In genomic region chr1:126824841-126825240, GRCm38 (mm10) we compare ENCODE assay signal across 26 mouse cellular contexts. TPM values are rescaled to one million over a fixed set of nuclear protein-coding genes. Genes with fewer than 3 reads are reported as not detected.
DNase-seq lines count a peak whose midpoint lies in the region; ATAC-seq lines count a peak whose summit lies in the region.
"Had no signal": no experiment of that assay in that cellular context is flagged by ENCODE, and none has a peak within 500 bp of the region (broad histone marks: within the 10 kb centered on the region; RNA-seq: fewer than 3 reads in every experiment).

No protein-coding gene starts in this region.

- 0 out of 2 replicates have a peak overlapping the region, but pooled peaks have one; percentile 15 for H3K27ac ChIP-seq in forebrain, embryonic 12.5 days
- H3K27ac ChIP-seq in forebrain, embryonic 14.5 days (ENCODE audit: low read depth, low read length): no peak overlapping the region
- no peak overlapping the region for H3K27ac ChIP-seq in liver, embryonic 11.5 days (ENCODE audit: low read depth, low read length)
- H3K27ac ChIP-seq: embryonic facial prominence, embryonic 13.5 days; forebrain, embryonic 15.5 days; heart, adult 2 months; hindbrain, embryonic 14.5 days had no signal

- peaks cover 12% of the 10 kb centered on the region for H3K4me1 ChIP-seq in forebrain, embryonic 12.5 days
- peaks cover under 1% of the 10 kb centered on the region; the same call in 1 of the 2 replicates for H3K4me1 ChIP-seq in forebrain, embryonic 14.5 days (ENCODE audit: control insufficient read depth, insufficient read depth, low read length)
- no peaks in the 10 kb centered on the region for H3K4me1 ChIP-seq in liver, embryonic 11.5 days (replicated peaks; ENCODE audit: control insufficient read depth, insufficient read depth, low read length)

- no peaks in the 10 kb centered on the region for H3K9me3 ChIP-seq in forebrain, embryonic 12.5 days
- H3K9me3 ChIP-seq in forebrain, embryonic 14.5 days (replicated peaks; ENCODE audit: control insufficient read depth, low read length): no peaks in the 10 kb centered on the region
- H3K9me3 ChIP-seq in liver, embryonic 11.5 days (ENCODE audit: control insufficient read depth, low read length): no peaks in the 10 kb centered on the region
- H3K9me3 ChIP-seq: embryonic facial prominence, embryonic 13.5 days; forebrain, embryonic 15.5 days had no signal

- no peak overlapping the region for H3K9ac ChIP-seq in forebrain, embryonic 12.5 days
- no peak overlapping the region for H3K9ac ChIP-seq in forebrain, embryonic 14.5 days (ENCODE audit: low read length)
- no peak overlapping the region for H3K9ac ChIP-seq in liver, embryonic 11.5 days (ENCODE audit: low read depth, low read length)
- H3K9ac ChIP-seq: embryonic facial prominence, embryonic 13.5 days; forebrain, embryonic 15.5 days; hindbrain, embryonic 14.5 days; lung, embryonic 14.5 days had no signal

- 0 out of 2 replicates have a peak, but pooled peaks cover 4% of the 10 kb centered on the region for H3K27me3 ChIP-seq in forebrain, embryonic 12.5 days
- H3K27me3 ChIP-seq in forebrain, embryonic 14.5 days (replicated peaks; ENCODE audit: control insufficient read depth, insufficient read depth, low read length): no peaks in the 10 kb centered on the region
- peaks cover under 1% of the 10 kb centered on the region; the same call in 1 of the 2 replicates for H3K27me3 ChIP-seq in liver, embryonic 11.5 days (replicated peaks; ENCODE audit: control insufficient read depth, insufficient read depth, low read length)
- H3K27me3 ChIP-seq: forebrain, embryonic 15.5 days had no signal

- H3K4me3 ChIP-seq in forebrain, embryonic 12.5 days (replicated peaks): no peak overlapping the region
- no peak overlapping the region for H3K4me3 ChIP-seq in forebrain, embryonic 14.5 days (ENCODE audit: low read depth, low read length)
- no peak overlapping the region for H3K4me3 ChIP-seq in liver, embryonic 11.5 days (ENCODE audit: low read depth, low read length)
- H3K4me3 ChIP-seq: embryonic facial prominence, embryonic 13.5 days; erythroblast, embryonic 14.5 days; forebrain, embryonic 15.5 days; heart, adult 2 months; megakaryocyte, embryonic 14.5 days; myocyte had no signal

- DNase-seq in forebrain, embryonic 14.5 days (ENCODE audit: low spot score): no peak
- DNase-seq in liver, embryonic 11.5 days (ENCODE audit: low spot score): no peak
- no peak for DNase-seq in liver
- DNase-seq in embryo, embryonic 11 days: no peak
- DNase-seq: cerebellum, adult 11-12 months; cerebellum, postnatal 14 days; gastrocnemius, postnatal 10 days; heart, adult 2 months; kidney, adult 2 months; kidney, postnatal 10 days; layer of hippocampus, postnatal 36 days; lung, embryonic 14.5 days; thymus, adult 18-20 months; thymus, postnatal 36 days had no signal

- H3K4me2 ChIP-seq in forebrain, embryonic 12.5 days: no peak overlapping the region
- H3K4me2 ChIP-seq in forebrain, embryonic 14.5 days (ENCODE audit: low read length): no peak overlapping the region
- no peak overlapping the region for H3K4me2 ChIP-seq in liver, embryonic 11.5 days
- H3K4me2 ChIP-seq: embryonic facial prominence, embryonic 13.5 days; forebrain, embryonic 15.5 days; hindbrain, embryonic 14.5 days; lung, embryonic 14.5 days had no signal

- 69% methylated on average over 3 of the region's 3 CpGs for WGBS in forebrain, embryonic 12.5 days
- 64% methylated on average over 3 of the region's 3 CpGs for WGBS in forebrain, embryonic 14.5 days
- 32% methylated on average over 3 of the region's 3 CpGs for WGBS in liver, embryonic 11.5 days

- H3K36me3 ChIP-seq in forebrain, embryonic 12.5 days (replicated peaks): no peaks in the 10 kb centered on the region
- no peaks in the 10 kb centered on the region for H3K36me3 ChIP-seq in forebrain, embryonic 14.5 days (ENCODE audit: control insufficient read depth, insufficient read depth, low read length)
- H3K36me3 ChIP-seq in liver, embryonic 11.5 days (ENCODE audit: control insufficient read depth, insufficient read depth, low read length): no peaks in the 10 kb centered on the region
- H3K36me3 ChIP-seq: embryonic facial prominence, embryonic 13.5 days; forebrain, embryonic 15.5 days had no signal

- ATAC-seq in forebrain, embryonic 12.5 days (ENCODE audit: low FRiP score): no peak
- no peak for ATAC-seq in forebrain, embryonic 14.5 days
- peak; percentile 83 for ATAC-seq in liver, embryonic 11.5 days (replicated peaks; ENCODE audit: low FRiP score)
- ATAC-seq in hematopoietic stem cell, adult 5-6 weeks (replicated peaks in 1 of 2; ENCODE audit: insufficient read depth in 1 of 2, low FRiP score in 2 of 2, low TSS enrichment in 1 of 2, low read depth in 1 of 2, poor library complexity in 2 of 2, severe bottlenecking in 2 of 2): peak; percentile 27 to 29; a peak in 2 of 4 replicates
- peak; percentile 80 for ATAC-seq in megakaryocyte progenitor cell, adult 5-6 weeks (replicated peaks; ENCODE audit: poor library complexity)
- ATAC-seq in inflammation-experienced regulatory T-cells, adult 6 months: no peak
- ATAC-seq: CD4-positive, CD25-positive, alpha-beta regulatory T cell, adult 4 months; forebrain, embryonic 15.5 days; midbrain, embryonic 16.5 days had no signal

RNA-seq across cellular contexts. Expression of gene Nckap5, which starts 5.8 kb away (rescaled TPM):
- polyA plus RNA-seq in forebrain, embryonic 12.5 days (2016; fragmentation: Nextera tagmentation; extraction: Ambion mirVana): 24.5 and 28.3 TPM in 2 replicates
- 16.6 and 23.5 TPM in 2 replicates for polyA plus RNA-seq in forebrain, embryonic 14.5 days (2014; fragmentation: Nextera tagmentation; extraction: Ambion mirVana)
- 0.67 and 1.1 TPM in 2 replicates for polyA plus RNA-seq in liver, embryonic 11.5 days (2014; fragmentation: Nextera tagmentation; extraction: Ambion mirVana)
- not detected in 2 replicates for total RNA-seq in hematopoietic stem cell, adult 5-6 weeks (2017)
- 0.10 TPM in 1 of 2 replicates, not detected in the other for total RNA-seq in megakaryocyte progenitor cell, adult 5-6 weeks (2015)
- total RNA-seq in megakaryocyte progenitor cell, adult 5-6 weeks (2017): 0.08 TPM in 1 of 2 replicates, not detected in the other
- 1 to 10 TPM in 2 of 3 experiments, under 1 TPM in 1; 0.18 to 1.2 (median 1.1) TPM for polyA plus RNA-seq in inflammation-experienced regulatory T-cells, adult 6 months (2017; shearing (Covaris generic))
- polyA plus RNA-seq: erythroblast, embryonic 14.5 days had no signal

Comparison
In these comparisons a context has a peak if more than half of its experiments do, and no peak if none do; other contexts are left out.
1. ATAC-seq: peak in liver, embryonic 11.5 days (single experiment), hematopoietic stem cell, adult 5-6 weeks (2 of 2) and megakaryocyte progenitor cell, adult 5-6 weeks (single experiment); none in forebrain, embryonic 12.5 days (single experiment), forebrain, embryonic 14.5 days (single experiment) and inflammation-experienced regulatory T-cells, adult 6 months (single experiment).